Mouse (Mus musculus): ENCODE measurements around the gene Nrcam. TPM values are rescaled to one million over a fixed set of nuclear protein-coding genes. Genes with fewer than 3 reads are reported as not detected.

Nrcam gene
- polyA plus RNA-seq (2017; shearing (Covaris generic)) = 0.46 TPM

DNA sequence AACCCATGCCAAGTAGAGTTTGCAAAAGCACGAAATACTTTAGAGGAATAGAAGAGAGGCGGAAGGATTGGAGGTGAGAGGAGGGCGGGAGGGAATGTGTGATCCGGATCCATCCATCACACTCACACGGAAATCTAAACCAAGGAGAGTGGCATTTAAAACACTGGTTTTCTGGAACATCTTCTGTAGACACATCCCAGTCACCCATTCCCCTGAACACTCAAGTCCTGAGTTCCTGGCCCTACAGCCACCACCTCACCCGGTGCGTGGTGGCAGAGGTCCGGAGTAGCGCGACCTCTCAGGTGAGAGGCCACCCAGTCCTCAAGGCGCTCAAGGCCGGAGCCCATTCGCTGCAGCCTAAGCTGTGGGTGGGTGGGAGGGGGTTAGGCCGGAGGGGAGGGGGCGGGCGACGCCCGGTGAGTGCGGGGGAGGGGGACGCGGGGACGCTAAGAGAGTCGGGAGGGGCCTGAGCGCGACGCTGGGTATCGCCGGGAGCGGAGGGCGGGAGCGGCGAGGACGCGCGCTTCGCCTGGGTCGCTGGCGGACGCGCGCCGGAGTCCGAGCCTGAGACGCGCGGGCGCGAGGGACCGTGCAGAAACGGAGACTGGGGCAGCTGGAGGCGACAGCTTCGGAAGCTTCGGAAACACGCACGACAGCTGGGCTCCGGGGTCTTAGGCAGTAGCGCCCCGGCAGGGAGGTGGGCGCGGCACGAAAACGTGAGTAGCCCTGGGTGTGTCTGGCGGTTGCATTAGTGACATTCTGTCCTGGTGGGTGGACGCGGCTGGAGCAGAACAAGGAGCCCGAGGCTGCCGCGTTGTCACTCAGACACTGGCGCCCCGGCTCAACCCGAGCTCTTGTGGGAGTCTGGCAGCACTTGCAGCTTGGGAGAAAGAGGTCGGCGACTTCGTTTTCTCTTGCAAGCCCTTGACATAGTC lies at the start of gene Nrcam:
TSS of gene Nrcam (plus strand) at position 505 of the 935 bp plus-strand sequence.

Other genes with a start within 250 kb of the Nrcam start
- 45.1 TPM for gene Dnajb9, start 118.6 kb upstream of the Nrcam start, polyA plus RNA-seq (2017; shearing (Covaris generic))
- gene Pnpla8, start 107.5 kb upstream of the Nrcam start, polyA plus RNA-seq (2017; shearing (Covaris generic)) = 112 TPM

Measured in effector memory CD4-positive, alpha-beta T cell, adult 7 months (primary cell).